Mouse (Mus musculus) megakaryocyte, adult 5-6 weeks (primary cell): ENCODE measurements around the gene Rimbp3. TPM values are rescaled to one million over a fixed set of nuclear protein-coding genes. Genes with fewer than 3 reads are reported as not detected.
A peak's percentile ranks its signal among the peaks of the same experiment; 100 is the strongest.
"Not testable (repeated sequence)": the region's sequence is repeated elsewhere in the genome, so short reads cannot be mapped to it uniquely, and the experiment has no call there.

Experiments used
- ATAC-seq: 2 replicates; pipeline ENCODE4 v1.8.0; 2016; ENCODE audit warnings: mild to moderate bottlenecking, inconsistent platforms; ENCODE audit not compliant: poor library complexity, severe bottlenecking
- total RNA-seq, 2 experiments: library from RNA; stranded (forward) in 1 of 2; stranded (reverse) in 1 of 2; fragments of 153-499, 151-499 nt in 1 of 2; fragments of 221-1000, 200-1000 nt in 1 of 2; gene quantifications; 2 replicates each; pipeline versions ENCODE4 v1.2.3 to v1.2.4; 2015 to 2017

Rimbp3 gene
- total RNA-seq (2015) = not detected in 2 replicates
- total RNA-seq (2017) = 0.04 TPM in 1 of 2 replicates, not detected in the other

DNA sequence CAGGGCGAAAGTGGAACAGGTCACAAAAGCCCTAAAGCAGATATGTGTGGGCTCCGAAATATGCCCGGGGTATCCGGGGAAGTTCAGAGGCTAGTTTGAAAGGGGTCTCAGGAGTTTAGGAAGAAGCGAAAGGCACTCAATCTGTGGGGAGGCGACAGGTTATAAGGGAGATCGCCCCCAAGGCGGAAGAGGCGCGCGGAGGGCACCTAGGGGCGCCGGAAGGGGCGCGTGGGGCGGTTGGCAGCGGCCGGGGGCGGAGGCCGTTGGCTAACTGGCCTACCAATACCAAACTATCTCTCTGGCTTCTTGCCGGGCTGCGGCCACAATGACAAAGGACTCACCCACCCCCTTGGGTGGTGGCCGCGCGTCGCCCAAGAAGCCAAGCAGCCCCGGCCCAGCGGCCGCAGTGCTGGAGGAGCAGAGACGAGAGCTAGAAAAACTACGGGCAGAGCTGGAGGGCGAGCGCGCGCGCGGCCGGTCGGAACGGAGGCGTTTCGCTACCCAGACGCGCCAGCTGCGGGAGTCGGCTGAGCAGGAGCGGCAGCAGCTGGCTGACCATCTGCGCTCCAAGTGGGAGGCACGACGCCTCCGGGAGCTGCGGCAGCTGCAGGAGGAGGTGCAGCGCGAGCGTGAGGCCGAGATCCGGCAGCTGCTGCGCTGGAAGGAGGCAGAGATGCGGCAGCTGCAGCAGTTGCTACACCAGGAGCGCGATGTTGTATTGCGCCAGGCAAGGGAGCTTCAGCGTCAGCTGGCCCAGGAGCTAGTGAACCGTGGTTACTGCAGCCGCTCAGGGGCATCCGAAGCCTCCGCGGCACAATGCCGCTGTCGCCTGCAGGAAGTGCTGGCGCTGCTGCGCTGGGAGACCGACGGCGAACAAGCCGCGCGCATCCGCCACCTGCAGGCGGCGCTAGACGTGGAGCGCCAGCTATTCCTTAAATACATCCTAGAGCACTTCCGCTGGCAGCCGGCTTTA lies at the start of gene Rimbp3:
Gene Rimbp3 (plus strand): TSS at position 215 of the 973 bp plus-strand sequence.
- ATAC-seq = peak; percentile 72

DNA sequence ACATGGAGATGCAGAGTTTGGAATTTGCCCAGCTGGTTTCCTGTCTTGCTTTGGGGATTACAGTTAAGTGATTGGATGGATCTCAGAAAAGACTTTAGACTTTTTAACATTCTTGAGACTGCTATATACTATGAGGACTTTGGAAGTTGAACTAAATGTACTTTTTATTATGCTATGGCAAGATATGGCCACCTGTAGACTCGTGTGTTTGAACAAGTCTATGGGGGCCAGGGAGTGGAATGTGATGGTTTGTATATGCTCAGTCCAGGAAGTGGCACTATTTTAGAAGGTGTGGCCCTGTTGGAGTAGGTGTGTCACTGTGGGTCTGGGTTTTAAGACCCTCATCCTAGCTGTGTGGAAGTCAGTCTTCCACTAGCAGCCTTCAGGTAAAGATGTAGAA lies 42.9 kb upstream of the Rimbp3 start:
- not testable (repeated sequence) for ATAC-seq

DNA sequence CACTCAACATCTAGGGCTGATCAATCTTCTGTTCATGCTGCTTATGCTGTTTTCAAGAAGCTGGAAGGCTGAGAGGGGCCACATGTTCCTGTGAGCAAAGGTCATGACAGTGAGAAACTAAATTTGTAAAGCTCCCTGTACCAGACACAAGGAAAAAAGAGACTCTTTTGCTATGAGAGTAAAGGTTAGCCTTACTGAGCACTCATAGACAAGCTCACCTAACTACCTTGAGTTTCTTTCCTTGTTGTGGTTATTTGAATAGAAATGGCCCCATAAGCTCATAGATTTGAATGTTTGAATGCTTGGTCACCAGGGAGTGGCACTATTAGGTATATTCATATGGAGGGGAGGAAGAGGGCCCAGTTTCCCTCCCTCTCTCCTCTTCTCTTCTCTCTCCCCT lies 41.2 kb upstream of the Rimbp3 start:
- no peak for ATAC-seq

DNA sequence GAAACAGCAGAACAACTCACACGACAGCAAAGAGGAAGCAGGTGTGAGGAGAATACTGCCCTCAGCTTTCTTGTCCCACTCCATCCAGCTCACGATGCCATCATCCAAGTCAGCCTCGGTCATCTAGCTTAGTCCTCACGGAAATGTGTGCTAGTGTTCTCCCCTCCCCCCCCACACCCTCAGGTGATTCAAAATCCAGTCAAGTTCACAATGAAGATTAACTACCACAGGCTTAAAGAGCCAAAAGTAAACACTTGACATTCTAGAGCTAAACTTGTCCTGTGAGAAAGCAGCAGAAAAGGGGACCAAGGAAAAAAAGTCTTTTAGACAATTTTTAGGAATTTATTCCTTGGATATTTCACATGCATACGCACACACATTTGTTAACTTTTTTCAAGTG lies 40.4 kb upstream of the Rimbp3 start:
- ATAC-seq = no peak

DNA sequence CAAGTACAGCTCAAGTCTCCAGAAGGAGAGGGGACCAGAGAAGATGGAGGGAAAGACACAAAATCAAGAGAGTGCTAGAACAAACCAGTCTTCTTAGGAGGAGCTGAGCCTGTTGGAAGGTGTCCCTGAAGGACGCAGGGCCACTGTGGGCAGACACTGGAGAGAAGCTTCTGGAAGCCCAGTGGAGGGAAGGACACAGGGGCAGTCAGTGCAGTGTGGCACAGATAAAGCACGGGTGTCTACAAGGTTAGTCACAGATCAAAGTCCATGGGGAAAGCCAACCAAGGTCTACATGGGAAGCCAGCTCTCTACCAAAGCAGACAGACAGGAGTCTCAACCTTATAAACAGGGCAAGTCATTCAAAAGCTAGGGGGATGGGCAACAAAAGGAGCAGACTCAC lies 32.6 kb upstream of the Rimbp3 start:
- ATAC-seq = no peak

DNA sequence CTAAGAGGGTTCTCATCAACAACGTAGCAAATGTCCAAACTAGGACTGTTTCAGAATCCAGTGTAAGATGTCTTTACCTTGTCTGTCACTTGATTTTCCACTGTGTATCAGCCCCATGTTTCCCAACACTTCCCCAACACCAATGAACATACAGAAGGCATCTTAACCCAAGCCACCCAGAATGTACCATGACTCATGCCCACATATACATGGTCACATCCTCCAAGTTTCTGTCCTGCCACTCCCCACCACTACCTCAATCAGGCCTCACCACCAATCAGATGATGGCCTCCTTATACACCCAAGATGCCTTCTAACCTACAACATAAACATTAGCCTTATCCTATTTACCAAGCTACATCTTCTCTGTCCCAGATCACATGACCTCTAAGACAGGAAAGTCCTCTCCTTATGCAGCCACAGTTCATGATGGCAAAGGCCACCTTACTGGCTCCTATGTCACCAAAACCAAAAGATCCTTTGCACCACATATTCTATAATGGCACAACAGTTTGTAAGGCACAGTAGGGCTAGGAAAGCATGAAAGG lies 30.7 kb upstream of the Rimbp3 start:
- ATAC-seq = peak; percentile 67

DNA sequence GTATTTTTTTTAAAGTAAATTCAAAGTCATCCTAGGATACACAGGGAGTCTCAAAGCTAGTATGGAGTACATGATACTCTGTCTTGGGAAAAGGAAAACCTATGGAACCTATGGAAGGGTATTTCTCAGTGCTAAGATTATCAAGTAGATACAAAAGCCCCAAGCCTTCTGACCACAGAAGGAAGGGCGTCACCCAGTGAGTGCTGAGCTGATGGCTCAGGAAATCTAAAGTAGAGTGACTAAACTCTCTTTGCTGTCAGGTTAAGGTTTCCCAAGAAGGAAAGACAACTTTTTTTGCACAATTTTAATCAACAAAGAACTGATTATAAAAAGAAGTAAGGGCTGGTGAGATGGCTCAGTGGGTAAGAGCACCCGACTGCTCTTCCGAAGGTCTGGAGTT lies 28.7 kb upstream of the Rimbp3 start:
- peak; percentile 25; the same call in 1 of the 2 replicates for ATAC-seq

DNA sequence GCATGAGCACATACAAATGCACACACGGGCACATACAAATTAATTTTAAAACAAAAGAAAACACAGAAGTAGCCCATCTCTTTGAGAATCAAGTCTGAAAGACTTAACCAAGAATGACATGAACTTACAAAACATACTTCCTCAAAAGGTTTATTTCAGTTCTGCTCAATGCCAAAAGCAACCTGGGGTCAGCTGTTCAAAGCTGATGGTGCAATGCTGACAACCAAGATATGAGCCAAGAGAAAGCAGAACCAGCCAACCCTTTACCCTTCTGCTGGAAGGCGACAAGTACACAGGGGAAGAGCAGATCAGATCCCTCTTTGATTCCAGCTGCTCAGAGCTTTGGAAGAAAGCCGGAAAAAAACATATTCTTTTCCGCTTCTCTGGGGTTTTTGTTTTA lies 27.0 kb upstream of the Rimbp3 start:
- ATAC-seq = peak; percentile 87

DNA sequence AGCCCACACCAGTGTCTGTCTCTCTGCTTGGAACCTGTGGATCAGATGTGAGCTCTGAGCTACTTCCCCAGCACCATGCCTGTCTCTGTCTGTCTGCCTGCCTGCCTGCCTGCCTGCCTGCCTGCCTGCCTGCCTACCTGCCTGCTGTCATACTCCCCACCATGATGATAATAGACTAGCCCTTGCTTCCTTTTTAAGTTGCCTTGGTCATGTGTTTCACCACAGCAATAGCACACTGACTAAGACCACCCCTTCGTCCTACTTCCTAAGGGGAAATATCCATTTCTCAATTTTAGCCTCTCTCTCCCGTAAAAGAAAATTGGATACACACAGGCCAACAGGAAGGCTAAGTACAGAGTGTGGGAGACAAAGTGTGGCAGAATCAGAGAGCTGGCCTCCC lies 26.3 kb upstream of the Rimbp3 start:
- ATAC-seq = peak; percentile 29

DNA sequence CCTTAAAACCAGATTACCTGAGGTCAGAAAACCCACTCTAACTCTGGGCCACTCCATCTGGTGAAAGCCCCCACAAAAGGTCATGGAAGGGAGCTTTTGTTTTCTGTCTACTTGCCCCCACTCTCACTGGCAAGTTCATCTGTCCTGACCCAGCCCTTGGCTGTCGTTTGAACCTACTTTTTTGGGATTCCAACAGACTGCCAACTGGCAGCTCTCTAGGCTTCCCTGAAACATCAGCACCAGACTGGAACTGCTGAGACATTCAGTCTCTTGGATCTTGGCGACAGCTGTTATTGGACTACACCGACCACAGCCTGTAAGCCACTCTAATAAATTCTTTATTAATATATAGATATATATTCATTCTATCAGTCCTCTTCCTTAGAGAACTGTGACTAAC lies 25.4 kb upstream of the Rimbp3 start:
- ATAC-seq = no peak

DNA sequence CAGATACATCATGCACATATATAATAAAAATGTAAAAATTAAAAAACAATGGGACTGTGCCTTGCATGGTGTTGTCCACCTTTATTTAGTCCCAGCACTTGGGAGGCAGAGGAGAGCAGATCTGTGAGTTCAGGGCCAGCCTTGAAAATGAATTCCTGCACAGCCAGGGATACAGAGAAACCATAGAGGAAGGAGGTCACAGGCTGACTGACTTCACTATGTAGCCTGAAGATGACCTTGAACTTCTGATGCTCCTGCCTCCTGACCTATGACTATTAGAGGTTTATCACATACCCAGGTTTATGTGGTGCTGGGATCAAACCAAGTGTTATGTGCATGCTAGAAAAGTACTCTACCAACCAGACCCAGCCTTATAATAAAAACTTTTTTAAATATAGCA lies 22.9 kb upstream of the Rimbp3 start:
- no peak for ATAC-seq

DNA sequence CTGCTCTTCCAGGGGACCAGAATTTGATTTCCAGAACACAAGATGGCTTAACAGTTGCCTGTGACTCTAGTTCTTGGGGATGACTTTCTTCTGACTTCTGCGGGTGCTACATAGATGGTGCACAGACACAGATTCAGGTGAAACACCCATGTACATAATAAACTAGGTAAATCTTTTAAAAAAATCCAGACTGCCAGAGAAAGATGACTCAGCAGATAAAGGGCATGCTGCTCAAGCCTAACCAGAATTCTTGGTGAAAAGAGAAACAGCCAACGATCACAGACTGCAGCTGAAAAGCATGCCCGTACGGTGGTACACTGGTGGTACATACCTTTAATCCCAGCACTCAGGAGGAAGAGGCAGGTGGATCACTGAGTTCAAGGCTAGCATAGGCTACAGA lies 14.6 kb upstream of the Rimbp3 start:
- no peak for ATAC-seq

DNA sequence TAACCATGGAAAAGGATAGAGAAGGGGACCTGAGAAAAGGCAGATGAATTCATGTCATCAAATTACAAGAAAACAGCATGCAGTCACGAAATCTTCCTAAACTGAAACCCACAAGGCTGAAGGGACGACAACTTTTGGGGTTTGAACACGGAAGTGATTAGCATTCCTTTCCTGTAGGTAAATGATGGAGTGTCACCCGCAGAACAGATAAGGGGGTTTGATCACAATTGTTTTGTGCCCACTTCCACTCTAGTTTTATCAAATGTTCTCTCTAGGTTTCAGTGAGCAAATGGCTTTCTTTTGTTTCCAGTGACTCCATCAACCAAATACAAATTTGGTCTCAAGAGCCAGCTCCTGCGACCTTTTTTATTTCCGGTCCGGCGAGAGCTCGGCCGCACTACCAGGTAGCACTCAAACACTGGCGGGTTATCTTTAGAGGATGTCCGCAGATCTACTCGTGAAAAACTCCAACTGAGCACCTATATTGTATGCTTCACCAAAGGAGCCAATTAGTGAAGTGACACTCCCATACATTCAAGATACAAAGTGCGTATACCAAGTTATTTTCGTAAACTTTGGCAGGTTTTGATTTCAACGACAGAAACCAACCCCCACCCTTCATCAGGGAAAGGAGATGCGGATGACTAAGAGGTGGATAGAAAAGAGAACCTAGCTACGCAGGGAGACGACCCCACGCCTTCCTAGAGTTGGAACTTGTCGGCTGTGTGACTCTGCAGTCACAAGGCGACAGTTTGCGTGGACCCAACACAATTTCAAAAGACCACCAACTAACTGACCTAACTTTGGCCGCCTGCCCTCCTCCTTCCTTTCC lies 8.1 kb upstream of the Rimbp3 start:
- peak; percentile 31 for ATAC-seq

DNA sequence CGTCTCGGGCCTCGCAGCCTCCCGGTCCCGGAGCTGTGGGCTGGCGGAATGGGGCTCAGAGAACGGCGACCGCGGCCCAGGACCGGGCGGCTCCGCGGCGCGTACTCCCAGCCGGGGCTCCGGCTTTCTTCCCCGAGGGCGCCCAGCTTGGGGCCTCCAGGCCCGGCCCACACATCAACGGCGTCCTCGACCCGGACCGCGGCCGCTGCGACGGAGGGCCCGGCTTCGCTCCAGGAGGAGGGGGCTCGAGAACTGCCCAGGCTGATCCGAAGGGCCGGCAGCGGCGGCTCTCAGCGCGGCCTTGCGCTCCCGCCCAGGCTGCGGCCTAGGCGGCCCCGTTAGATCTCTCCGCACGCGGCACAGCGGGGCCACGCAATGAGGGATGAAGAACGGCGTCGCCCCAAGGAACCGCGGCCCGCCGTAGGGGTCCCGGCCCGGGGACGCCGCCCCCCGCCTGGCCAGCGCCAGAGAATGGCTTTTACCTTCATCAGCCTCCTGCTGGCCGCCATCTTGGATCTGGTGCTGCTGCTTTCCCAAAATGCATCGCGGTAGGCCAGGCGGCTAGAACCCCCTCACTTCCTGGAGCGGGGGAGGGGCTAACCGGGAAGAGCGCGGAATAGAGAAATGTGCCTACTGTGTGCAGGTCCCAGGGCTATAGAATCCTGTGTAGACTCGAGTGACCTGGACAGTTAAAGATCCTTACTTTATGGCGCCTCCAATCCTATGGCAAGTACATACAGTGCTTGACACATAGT lies 7.3 kb upstream of the Rimbp3 start:
- peak; percentile 92 for ATAC-seq

DNA sequence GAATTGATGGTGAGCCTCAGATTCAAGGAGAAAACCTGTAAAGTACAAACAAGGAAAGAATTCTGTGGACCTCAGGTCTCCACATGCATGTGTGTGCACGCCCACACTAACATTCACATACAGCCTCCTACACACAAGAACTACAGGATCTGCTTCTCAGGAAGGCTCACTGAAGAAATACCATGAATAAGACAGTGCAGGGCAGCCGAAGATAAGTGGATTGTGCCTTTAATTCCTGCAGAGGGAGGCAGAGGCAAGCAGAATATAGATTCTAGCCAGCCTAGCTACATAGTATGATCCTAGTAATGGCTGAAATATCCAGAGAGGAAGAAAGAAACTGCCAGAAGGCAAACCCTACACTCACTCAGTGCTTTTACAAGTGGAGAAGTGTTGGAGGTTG lies 6.4 kb upstream of the Rimbp3 start:
- ATAC-seq = no peak

DNA sequence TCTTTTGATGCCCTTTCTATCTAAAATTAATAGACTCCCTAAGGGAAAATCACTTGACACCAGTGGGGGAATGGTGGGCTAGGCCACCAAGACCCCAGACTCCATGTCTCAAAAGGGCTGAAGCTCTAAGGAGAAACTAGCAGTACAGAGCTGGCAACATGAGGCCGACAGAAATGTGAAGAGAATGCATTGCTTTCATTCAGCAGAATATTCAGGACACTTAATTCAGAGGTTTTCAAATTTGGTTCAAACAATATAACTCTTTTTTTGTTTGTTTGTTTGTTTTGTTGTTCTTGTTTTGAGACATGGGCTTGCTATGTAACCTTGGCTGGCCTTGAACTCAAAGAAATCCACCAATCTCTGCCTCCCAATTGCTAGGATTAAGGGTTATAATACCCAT lies 5.9 kb upstream of the Rimbp3 start, which contains the start of gene Ube2l3:
Gene Ube2l3 (minus strand): TSS at position 101 of the 400 bp plus-strand sequence.
- ATAC-seq = no peak

DNA sequence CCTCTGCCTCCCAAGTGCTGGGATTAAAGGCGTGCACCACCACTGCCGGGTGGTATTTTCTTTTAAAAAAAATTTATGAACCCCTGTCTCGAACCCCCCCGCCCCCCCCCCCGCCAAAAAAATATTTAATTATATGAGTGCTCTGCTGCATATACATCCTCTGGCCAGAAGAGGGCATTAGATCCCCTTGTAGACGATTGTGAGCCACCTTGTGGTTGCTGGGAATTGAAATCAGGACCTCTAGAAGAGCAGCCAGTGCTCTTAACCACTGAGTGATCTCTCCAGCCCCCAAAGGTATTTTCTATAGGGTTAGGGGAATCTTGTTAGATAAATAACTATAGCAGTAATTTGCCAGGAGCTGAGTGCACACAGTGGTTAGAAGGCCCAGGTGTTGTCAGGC lies 3.4 kb upstream of the Rimbp3 start:
- no peak for ATAC-seq

DNA sequence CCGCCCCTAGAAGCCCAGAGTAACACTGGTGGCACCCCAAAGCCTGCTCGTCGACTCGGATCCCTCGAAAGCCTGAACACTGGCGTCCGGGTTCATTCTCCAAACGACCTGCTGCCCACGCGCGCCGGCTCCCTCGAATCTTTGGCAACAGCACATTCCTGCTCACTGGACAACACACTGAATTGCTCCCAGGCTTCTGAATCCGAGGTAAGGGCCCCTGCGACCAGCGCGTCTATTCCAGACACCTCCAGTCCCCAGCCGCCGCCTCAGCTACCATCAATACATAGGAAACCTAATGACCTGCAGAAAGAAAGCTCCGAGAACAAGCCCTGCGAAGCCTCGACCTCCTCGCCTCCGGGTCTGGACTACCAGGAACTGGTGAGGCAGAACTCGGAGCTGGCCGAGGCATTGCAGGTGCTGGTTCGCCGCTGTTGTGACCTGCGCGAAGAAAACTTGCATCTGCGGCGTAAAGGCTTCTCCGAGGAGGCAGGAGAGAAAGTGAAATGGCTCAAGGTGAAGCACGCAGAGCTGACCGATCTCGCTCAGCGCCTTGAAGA lies 1.1 kb downstream of the Rimbp3 start:
- ATAC-seq = no peak; the same call in 1 of the 2 replicates

DNA sequence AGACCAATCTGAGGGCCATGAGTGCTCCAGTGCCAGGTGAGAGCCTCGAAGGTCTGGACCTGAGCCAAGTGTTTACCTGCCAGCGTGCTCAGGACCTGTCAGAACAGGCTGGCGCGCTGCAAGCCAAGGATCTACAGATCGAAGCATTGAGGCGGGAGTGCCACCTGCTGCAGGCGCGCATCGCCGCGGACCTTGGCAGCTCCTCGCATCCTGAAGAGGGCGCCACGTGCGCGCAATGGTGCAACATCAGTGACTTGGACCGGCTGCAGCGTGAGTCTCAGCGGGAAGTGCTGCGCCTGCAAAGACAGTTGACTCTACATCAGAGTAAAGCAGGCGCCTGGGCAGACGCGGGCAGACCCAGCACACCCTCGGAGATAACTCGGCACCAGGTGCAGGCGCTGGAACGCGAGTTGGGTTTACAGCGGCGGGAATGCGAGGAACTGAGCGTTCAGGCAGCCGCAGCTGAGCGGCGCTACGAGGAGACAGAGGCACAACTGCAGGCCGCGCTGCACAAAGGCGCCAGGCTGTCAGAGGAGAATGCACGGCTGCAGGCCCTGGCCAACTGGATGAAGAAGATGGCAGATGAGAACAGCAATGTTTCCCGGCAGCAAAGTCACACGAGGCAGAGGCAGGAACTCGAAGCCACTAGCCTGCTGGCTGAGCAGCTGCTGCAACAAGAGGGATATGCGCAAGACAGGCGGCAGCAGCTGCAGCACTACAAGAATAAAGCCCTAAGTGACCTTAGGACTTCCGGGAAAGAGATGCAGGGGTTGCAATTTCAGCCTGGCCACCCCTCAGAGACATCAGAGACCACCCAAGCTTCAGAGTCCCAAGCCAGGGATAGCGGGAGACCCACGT lies 1.8 kb downstream of the Rimbp3 start:
- ATAC-seq = peak; percentile 90
